Mouse (Mus musculus): ENCODE measurements around the gene Ndufaf5. TPM values are rescaled to one million over a fixed set of nuclear protein-coding genes. Genes with fewer than 3 reads are reported as not detected.
A peak's percentile ranks its signal among the peaks of the same experiment; 100 is the strongest.
"Not testable (repeated sequence)": the region's sequence is repeated elsewhere in the genome, so short reads cannot be mapped to it uniquely, and the experiment has no call there.

The Ndufaf5 gene
- 10 to 100 TPM; 36.1 to 45.8 TPM for total RNA-seq (2021)
- long read RNA-seq, experiment 1, transcript Ndufaf5-201 (11 exons, 1,166 nt), result major isoform, 19 of 51 reads
- long read RNA-seq, experiment 1, partial matches to known transcripts, result 20 of 51 reads
- long read RNA-seq, experiment 1, other reads (novel, unspliced or antisense), result 12 of 51 reads
- long read RNA-seq, experiment 2, transcript Ndufaf5-201 (11 exons, 1,166 nt), result major isoform, 21 of 38 reads
- long read RNA-seq, experiment 2, partial matches to known transcripts, result 12 of 38 reads
- long read RNA-seq, experiment 2, other reads (novel, unspliced or antisense), result 5 of 38 reads

DNA sequence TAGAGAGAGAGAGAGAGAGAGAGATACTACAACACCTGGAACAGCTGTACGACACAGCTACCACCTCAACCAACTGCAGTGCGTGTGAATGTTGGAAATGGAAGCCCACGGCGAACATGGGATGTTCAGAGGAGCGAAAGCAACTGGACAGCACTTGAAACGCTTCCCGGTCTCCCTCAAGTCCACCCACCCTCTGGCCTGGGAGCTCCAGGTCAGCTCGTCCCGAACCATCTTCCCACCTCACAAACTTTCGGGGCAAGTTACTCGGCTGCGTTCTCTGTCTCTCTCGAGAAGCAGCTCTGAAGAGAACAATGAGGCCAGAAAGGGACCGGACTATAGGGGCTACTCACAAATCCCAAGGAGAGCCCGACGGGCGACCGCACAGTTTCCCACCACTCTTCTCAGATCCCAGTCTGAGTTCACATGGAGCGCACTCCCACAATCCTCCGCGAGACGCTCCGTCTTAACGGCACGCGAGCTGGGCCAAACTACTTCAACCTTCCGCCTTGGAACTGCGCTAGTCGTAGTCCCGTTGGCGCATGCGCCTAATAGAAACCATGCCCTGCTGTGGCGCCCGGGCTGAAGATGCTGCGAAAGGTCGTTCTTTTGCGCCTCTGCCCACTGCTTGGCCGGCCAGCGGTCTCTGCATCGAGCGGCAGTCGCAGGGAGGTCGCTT is at the start of gene Ndufaf5, which contains the start of gene Esf1:
Gene Ndufaf5 (plus strand): TSS at position 523 of the 676 bp plus-strand sequence.
Gene Esf1 (minus strand): TSS at position 438 of the 676 bp plus-strand sequence.
- peak within 1 kb of the TSS; percentile 90 for H3K27ac ChIP-seq
- intact Hi-C loops (cut with DNase I), result loop anchor here (5.0 kb wide), 1 partner anchor 257 kb away; no protein-coding TSS in a partner anchor
- TF ChIP-seq CTCF (IDR thresholded peaks at IDR 0.05), result no peak
- DNase-seq, result peak; percentile 97
- H3K4me3 ChIP-seq, result peak within 1 kb of the TSS; percentile 94

DNA sequence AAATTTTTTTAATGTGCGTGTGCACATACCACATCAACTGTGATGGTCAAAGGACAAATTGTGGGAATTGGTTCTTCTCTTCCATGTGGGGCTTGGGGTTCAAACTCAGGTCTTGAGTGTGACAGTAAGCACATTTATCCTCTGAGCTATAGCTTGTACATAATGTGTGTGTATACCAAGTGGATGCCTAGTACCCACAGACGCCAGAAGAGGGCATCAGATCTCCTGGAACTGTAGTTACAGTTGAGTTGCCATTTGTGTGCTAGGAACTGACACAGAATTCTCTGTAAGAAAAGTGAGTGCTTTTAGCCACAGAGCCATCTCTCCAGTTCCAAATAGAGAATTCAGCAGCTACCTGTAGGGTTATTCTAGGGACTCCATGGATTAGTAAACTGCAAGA is 44.9 kb upstream of the Ndufaf5 start:
- Histone ChIP-seq H3K27ac (no peak overlapping the region), H3K4me3 (no peak overlapping the region)
- intact Hi-C loops (cut with DNase I), result no loop called here
- peak; percentile 5; the same call in 1 of the 2 replicates for TF ChIP-seq CTCF (IDR thresholded peaks at IDR 0.05)
- DNase-seq, result no peak

DNA sequence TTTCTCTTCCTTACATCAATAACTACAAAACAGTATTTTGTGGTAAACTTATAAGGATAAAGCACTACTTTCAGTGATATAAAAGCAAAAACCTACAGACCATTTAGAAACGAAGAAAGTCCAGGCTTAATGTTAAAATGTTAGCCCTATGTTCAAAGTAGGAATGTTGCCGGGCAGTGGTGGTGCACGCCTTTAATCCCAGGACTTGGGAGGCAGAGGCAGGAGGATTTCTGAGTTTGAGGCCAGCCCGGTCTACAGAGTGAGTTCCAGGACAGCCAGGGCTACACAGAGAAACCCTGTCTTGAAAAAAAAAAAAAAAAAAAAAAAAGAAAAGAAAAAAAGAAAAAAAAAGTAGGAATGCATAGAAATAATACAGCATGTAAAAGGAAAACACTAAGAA is 18.7 kb upstream of the Ndufaf5 start, which contains the start of gene Gm17374:
Gene Gm17374 (plus strand): TSS at position 301 of the 400 bp plus-strand sequence.
- DNase-seq, H3K4me3 ChIP-seq, H3K27ac ChIP-seq: not testable (repeated sequence)
- intact Hi-C loops (cut with DNase I), result loop anchor here (10.0 kb wide), 2 partner anchors 97 to 377 kb away; no protein-coding TSS in a partner anchor

DNA sequence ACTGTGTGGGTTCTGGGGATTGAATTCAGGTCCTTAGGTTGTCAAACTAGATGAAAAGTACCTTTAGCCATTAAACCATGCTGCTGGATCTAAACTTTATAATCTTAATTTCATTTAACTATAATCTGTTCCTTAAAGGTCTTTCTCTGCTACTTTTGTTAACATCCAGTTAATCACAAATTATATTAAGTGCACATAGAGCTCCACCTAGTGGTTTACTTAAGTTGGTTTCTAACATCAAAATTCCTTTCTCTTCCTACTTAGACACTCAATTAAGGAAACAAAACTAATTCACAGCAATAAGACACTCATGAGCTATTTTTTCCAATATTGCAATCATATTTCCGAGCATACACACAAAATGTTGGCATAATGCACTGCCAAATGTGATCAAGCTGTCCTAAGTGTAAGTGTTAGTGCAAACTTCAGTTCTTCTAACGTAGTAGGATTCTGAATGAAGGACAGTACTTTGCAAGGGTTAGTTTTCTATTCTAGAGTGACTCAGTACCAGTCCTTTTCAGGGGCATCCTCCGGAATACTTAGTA is 11.2 kb upstream of the Ndufaf5 start:
- DNase-seq, result no peak
- TF ChIP-seq CTCF (IDR thresholded peaks at IDR 0.05), result peak; percentile 72
- intact Hi-C loops (cut with DNase I), result loop anchor here (10.0 kb wide), 2 partner anchors 104 to 384 kb away; no protein-coding TSS in a partner anchor

DNA sequence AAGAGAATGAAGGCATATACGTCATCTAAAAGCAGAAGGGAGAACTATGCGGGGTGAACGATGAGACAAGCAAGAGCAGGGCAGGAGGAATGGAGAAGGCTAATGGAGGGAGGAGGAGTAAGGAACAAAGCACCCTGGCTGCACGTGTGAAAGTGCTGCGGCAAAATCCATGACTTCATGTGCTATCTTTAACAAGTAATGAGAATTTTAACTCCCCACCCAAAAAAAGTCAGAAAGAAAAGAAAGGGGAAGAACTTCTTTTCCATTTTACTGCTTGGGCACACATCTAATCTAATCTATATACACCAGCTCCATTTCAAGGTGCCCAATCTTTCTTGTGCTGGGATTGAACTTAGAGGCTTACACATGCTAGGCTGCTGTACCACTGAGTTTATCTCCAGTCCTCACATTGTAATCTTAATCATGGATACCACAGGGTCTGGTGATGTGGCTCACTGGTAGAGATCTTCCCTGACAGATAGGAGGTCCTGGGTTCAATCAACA is 7.0 kb upstream of the Ndufaf5 start:
- H3K4me3 ChIP-seq, result no peak overlapping the region
- H3K27ac ChIP-seq, result no peak overlapping the region
- no peak for DNase-seq
- intact Hi-C loops (cut with DNase I), result loop anchor here (10.0 kb wide), 1 partner anchor 569 kb away; no protein-coding TSS in a partner anchor
- TF ChIP-seq CTCF (IDR thresholded peaks at IDR 0.05), result no peak

More for the DNA sequence above, 11.2 kb upstream of the Ndufaf5 start:
- Histone ChIP-seq H3K27ac (no peak overlapping the region), H3K4me3 (no peak overlapping the region)

DNA sequence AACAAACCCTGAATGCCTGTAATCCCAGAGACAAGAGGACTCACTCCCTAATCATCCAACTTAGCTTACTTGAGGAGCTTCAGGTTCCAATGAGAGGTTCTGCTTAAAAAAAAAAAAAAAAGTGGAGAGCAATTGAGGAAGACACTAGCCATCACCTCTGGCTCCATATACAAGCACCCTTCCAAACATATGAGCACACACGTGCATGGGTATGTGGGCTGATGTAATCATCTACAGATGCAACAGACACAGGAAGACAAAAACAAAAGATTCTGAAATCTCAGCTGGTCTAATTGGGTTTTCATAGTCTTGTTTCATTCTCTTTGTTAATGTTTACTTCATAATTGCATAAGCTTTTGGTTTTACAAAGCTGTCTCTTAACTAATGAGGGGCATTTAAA is 1.4 kb upstream of the Ndufaf5 start:
- Histone ChIP-seq H3K27ac (no peak overlapping the region), H3K4me3 (peak overlapping the region; percentile 94)
- no peak for TF ChIP-seq CTCF (IDR thresholded peaks at IDR 0.05)
- intact Hi-C loops (cut with DNase I), result loop anchor here (10.0 kb wide), 1 partner anchor 574 kb away; no protein-coding TSS in a partner anchor
- no peak for DNase-seq

DNA sequence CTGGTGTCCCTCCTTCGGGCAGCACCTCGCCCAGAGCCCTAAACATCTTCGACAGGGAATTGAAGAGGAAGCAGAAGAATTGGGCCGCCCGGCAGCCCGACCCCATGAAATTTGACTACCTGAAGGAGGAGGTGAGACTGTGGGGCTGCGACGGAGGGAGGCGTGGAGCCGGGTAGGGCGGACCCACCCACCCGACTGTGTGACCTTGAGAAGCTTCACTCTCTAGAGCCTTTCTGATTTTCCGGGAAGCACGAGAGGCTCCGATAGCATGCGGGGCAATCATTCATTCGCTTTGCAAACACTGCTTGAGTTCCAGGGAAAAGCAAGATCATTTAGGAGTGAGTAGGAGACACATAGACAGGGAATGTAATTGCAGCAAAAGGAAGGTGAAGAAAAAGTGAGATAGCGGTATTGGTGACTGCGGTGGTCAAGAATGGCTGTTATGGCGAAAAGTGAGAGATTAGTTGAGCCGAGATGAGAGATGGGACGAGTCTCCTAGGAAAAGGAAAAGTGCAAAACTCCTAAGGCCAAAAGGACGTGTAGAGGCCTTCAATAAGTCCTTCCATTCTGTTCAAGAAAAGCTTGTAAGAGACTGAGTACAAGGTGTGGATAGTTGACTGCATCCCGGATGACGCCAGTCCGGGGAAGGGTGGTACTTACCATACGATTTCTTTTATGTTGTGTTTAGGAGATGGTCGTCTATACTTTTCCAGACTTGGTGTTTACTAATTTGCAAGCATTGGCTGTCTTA is 529 bp downstream of the Ndufaf5 start:
- intact Hi-C loops (cut with DNase I), result loop anchor here (5.0 kb wide), 1 partner anchor 256 kb away; no protein-coding TSS in a partner anchor
- Histone ChIP-seq H3K4me3 (peak overlapping the region; percentile 94), H3K27ac (peak overlapping the region; percentile 90)
- no peak for DNase-seq
- no peak for TF ChIP-seq CTCF (IDR thresholded peaks at IDR 0.05)

DNA sequence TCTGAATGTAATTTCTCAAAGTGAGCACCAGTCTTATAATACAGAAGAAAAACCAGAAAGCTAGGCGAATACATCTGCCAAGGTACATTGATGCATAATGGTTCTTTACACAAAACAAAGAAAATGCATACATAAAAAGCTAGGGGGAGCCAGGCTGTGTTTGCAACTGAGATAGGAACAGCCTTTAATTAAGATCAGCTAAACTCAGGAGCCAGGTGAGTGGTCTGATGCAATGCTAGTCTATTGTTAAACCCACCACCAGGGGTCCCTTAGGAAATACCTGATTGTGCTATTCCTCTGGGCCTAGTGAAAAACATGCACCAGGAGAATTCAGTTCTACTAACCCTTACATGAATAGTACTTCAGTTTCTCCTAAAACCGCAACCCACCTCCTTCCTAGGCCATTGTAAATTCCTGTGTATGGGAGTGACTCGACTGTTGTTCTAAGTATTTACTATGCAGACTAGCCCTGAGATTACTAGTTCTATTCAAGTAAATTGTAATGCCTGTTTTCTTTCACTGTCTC is 15.3 kb downstream of the Ndufaf5 start:
- H3K27ac ChIP-seq; DNase-seq; H3K4me3 ChIP-seq; intact Hi-C loops (cut with DNase I): not testable (repeated sequence)

DNA sequence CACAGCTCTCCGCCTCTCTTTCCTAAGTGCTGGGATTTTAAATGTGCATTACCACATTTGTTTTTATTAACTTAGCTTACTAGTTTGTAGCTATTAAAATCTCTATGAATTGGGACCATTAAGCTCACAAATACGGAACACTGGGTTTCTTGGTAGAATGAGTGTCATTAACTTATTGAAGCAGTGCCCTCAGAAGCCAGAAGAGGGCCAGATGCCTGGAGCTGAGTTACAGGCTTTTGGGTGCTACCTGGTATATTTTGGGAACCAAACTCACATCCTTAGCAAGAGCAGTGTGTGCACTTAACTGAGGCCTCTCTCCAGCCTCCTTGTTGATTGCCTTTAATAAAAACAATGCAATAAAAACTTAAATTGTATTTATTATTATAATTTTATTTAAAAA is 30.3 kb downstream of the Ndufaf5 start:
- intact Hi-C loops (cut with DNase I), result loop anchor here (5.0 kb wide), 1 partner anchor 52 kb away; no protein-coding TSS in a partner anchor
- Histone ChIP-seq H3K4me3 (no peak overlapping the region), H3K27ac (no peak overlapping the region)
- no peak for DNase-seq
- peak; percentile 44 for TF ChIP-seq CTCF (IDR thresholded peaks at IDR 0.05)

DNA sequence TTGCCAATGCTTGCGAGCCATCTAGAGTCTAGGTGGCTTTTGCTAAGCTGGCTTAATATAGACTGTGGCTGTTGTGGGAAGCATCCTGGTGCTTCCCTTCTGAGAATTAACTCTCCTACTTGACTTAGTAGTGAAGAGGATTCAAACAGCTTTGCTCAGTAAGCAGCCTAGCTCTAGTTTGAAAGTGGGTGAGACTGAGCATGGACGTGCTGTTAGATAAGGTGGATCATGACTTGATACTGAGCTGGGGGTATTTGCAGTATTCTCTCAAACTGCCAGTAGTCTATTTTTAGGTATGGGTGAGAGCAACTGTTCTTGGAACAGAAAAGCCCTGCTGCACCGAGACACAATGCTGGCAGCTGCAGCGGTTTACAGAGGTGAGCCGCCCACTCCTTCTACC is 32.1 kb downstream of the Ndufaf5 start:
- DNase-seq, result peak; percentile 22
- no peak for TF ChIP-seq CTCF (IDR thresholded peaks at IDR 0.05)
- Histone ChIP-seq H3K4me3 (peak overlapping the region; percentile 50), H3K27ac (peak overlapping the region; percentile 69)
- intact Hi-C loops (cut with DNase I), result loop anchor here (5.0 kb wide), 1 partner anchor 50 kb away; no protein-coding TSS in a partner anchor

DNA sequence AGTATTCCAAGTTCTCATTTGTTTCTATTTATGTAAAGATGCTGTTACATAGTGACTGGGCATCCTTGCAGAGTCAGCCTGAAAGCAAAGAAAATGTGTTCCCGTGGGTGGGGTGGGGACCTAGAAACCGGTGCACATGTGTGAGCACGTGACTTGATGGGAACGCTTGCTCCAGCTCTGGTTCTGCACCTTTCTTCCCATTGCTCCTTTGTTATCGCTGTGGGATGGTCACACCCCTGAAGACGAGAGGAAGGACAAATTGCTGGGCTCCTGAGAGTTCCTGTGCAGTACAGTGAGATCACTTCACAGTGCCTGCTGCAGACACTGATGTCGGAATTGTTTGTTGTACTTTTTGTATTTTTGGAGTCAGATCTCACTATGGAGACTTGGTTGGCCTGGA is 33.3 kb downstream of the Ndufaf5 start:
- TF ChIP-seq CTCF (IDR thresholded peaks at IDR 0.05), result no peak
- no peak overlapping the region for H3K4me3 ChIP-seq
- H3K27ac ChIP-seq, result no peak overlapping the region
- intact Hi-C loops (cut with DNase I), result loop anchor here (5.0 kb wide), 1 partner anchor 49 kb away; no protein-coding TSS in a partner anchor
- DNase-seq, result no peak
